Mouse (Mus musculus) ES-E14 (cell line): Measurements from ENCODE around the gene 4930595D18Rik. TPM values are rescaled to one million over a fixed set of nuclear protein-coding genes. Genes with fewer than 3 reads are reported as not detected.

ENCODE experiments used
- DNase-seq: peaks from one replicate; pipeline ENCODE4 v3.0.0-alpha.2; 2013; ENCODE audit warnings: low read depth, low spot score
- H3K27ac ChIP-seq: 2 replicates; pipeline ENCODE4 v1.5.1; 2012; ENCODE audit warnings: low read depth, mild to moderate bottlenecking, low read length, moderate library complexity, mixed read lengths; ENCODE audit not compliant: poor library complexity, insufficient read depth, severe bottlenecking
- H3K36me3 ChIP-seq: 2 replicates; pipeline ENCODE4 v1.6.1; 2012; ENCODE audit warnings: mild to moderate bottlenecking, low read length, moderate library complexity, mixed read lengths; ENCODE audit not compliant: control insufficient read depth, poor library complexity, insufficient read depth, severe bottlenecking
- H3K4me1 ChIP-seq, 2 experiments: fragments of 150-350 bp in 1 of 2; sonication (generic) in 1 of 2; 2 replicates each; pipeline ENCODE4 v1.6.1; 2012; ENCODE audit warnings: low read length in 2 of 2, mild to moderate bottlenecking in 1 of 2, mixed read lengths in 1 of 2; ENCODE audit not compliant: control insufficient read depth in 2 of 2, insufficient read depth in 2 of 2, poor library complexity in 1 of 2
- H3K4me3 ChIP-seq, 2 experiments: fragments of 150-350 bp in 1 of 2; sonication (generic) in 1 of 2; 2 replicates each; pipeline ENCODE4 v1.5.1; 2012; ENCODE audit warnings: low read length in 2 of 2, low read depth in 1 of 2, mild to moderate bottlenecking in 1 of 2, mixed read lengths in 1 of 2; ENCODE audit not compliant: insufficient read depth in 1 of 2, poor library complexity in 1 of 2, severe bottlenecking in 1 of 2
- H3K9ac ChIP-seq: 2 replicates; pipeline ENCODE4 v1.6.1; 2012; ENCODE audit warnings: low read depth, mild to moderate bottlenecking, low read length, mixed read lengths; ENCODE audit not compliant: poor library complexity, insufficient read depth, severe bottlenecking
- H3K9me3 ChIP-seq: fragments of 150-350 bp; sonication (generic); 2 replicates; pipeline ENCODE4 v1.6.1; 2012; ENCODE audit warnings: low read depth, mild to moderate bottlenecking, low read length; ENCODE audit not compliant: control insufficient read depth, insufficient read depth
- CHD2 ChIP-seq: IDR thresholded peaks from 2 replicates; pipeline ENCODE4 v1.6.1; 2014; ENCODE audit warnings: mild to moderate bottlenecking, low read depth, low read length, inconsistent platforms
- HCFC1 ChIP-seq: IDR thresholded peaks from 2 replicates; pipeline ENCODE4 v1.6.1; 2012; ENCODE audit warnings: low read length, inconsistent platforms, borderline replicate concordance; ENCODE audit not compliant: insufficient read depth
- MAFK ChIP-seq: IDR thresholded peaks from 2 replicates; pipeline ENCODE4 v1.6.1; 2014; ENCODE audit warnings: mild to moderate bottlenecking, low read depth, low read length, inconsistent platforms; ENCODE audit not compliant: insufficient read depth
- ZC3H11A ChIP-seq: IDR thresholded peaks from 2 replicates; pipeline ENCODE4 v1.6.1; 2012; ENCODE audit warnings: low read depth, mild to moderate bottlenecking, inconsistent platforms, low read length, borderline replicate concordance
- ZNF384 ChIP-seq: IDR thresholded peaks from 2 replicates; pipeline ENCODE4 v1.6.1; 2012; ENCODE audit warnings: low read depth, low read length, inconsistent platforms
- in situ Hi-C, 2 experiments: fragments of 600-800 bp; cut with MboI; formaldehyde crosslinking; loops; one replicate each; pipeline ENCODE4 v1.15.1; 2025; ENCODE audit warnings: low sequenced_read_pairs in 2 of 2, inconsistent platforms in 1 of 2; ENCODE audit not compliant: unreplicated experiment in 2 of 2
- total RNA-seq: library from RNA; depleted of rRNA; stranded (reverse); fragments of 300-350 nt; gene quantifications from 2 replicates; pipeline ENCODE4 v1.2.3, GENCODE M21; 2012

Gene 4930595D18Rik
- total RNA-seq, 1 experiment, result not detected

- peaks cover 0 to 9% of the 10 kb centered on the region in 2 experiments; a peak in 2 of 4 replicates for H3K4me1 ChIP-seq
- no peak for TF ChIP-seq ZNF384
- TF ChIP-seq CHD2, result no peak
- TF ChIP-seq MAFK, result no peak
- no peak for TF ChIP-seq HCFC1
- no peak for TF ChIP-seq ZC3H11A
- no peak overlapping the region for H3K4me3 ChIP-seq
- in situ Hi-C loops, result no loop called here
- no peak for DNase-seq
- no peak overlapping the region for H3K27ac ChIP-seq
- no peaks in the 10 kb centered on the region for H3K9me3 ChIP-seq
- no peaks in the 10 kb centered on the region for H3K36me3 ChIP-seq
- H3K9ac ChIP-seq, result no peak overlapping the region
Observed at GRCm38 (mm10) chr12:111190355-111190754, 6.1 kb upstream of the 4930595D18Rik start.

GRCm38 (mm10) chr12:111188295-111188694 lies 4.0 kb upstream of the 4930595D18Rik start:
- TF ChIP-seq MAFK (no peak), HCFC1 (no peak), ZC3H11A (no peak), ZNF384 (no peak), CHD2 (no peak)
- H3K4me3 ChIP-seq, result no peak overlapping the region
- peaks cover 0 to 8% of the 10 kb centered on the region in 2 experiments; a peak in 2 of 4 replicates for H3K4me1 ChIP-seq
- in situ Hi-C loops, result no loop called here
- H3K9me3 ChIP-seq, result no peaks in the 10 kb centered on the region
- DNase-seq, result no peak
- no peaks in the 10 kb centered on the region for H3K36me3 ChIP-seq
- no peak overlapping the region for H3K27ac ChIP-seq
- no peak overlapping the region for H3K9ac ChIP-seq

- peaks cover 0 to 8% of the 10 kb centered on the region in 2 experiments; a peak in 2 of 4 replicates for H3K4me1 ChIP-seq
- no peak overlapping the region for H3K9ac ChIP-seq
- H3K27ac ChIP-seq, result no peak overlapping the region
- no peaks in the 10 kb centered on the region for H3K9me3 ChIP-seq
- no peak for DNase-seq
- no peaks in the 10 kb centered on the region for H3K36me3 ChIP-seq
- in situ Hi-C loops, result no loop called here
- H3K4me3 ChIP-seq, result no peak overlapping the region
- no peak for TF ChIP-seq CHD2
- TF ChIP-seq MAFK, result no peak
- TF ChIP-seq ZC3H11A, result no peak
- TF ChIP-seq HCFC1, result no peak
- no peak for TF ChIP-seq ZNF384
Observed at GRCm38 (mm10) chr12:111186986-111187385, 2.7 kb upstream of the 4930595D18Rik start.

- Histone ChIP-seq H3K4me3 (no peak overlapping the region), H3K36me3 (no peaks in the 10 kb centered on the region), H3K9me3 (no peaks in the 10 kb centered on the region), H3K9ac (no peak overlapping the region), H3K27ac (no peak overlapping the region), H3K4me1 (no peaks in the 10 kb centered on the region)
- in situ Hi-C loops, result no loop called here
- no peak for TF ChIP-seq ZC3H11A
- TF ChIP-seq MAFK, result no peak
- TF ChIP-seq CHD2, result no peak
- no peak for TF ChIP-seq ZNF384
- TF ChIP-seq HCFC1, result no peak
- DNase-seq, result no peak
Observed at GRCm38 (mm10) chr12:111182378-111182777, 1.9 kb downstream of the 4930595D18Rik start.

GRCm38 (mm10) chr12:111181848-111182247 lies 2.4 kb downstream of the 4930595D18Rik start:
- H3K4me1 ChIP-seq, result no peaks in the 10 kb centered on the region
- no peak overlapping the region for H3K9ac ChIP-seq
- no peak overlapping the region for H3K4me3 ChIP-seq
- TF ChIP-seq HCFC1, result no peak
- no peak for TF ChIP-seq ZC3H11A
- no peak for TF ChIP-seq ZNF384
- TF ChIP-seq MAFK, result no peak
- no peak for TF ChIP-seq CHD2
- in situ Hi-C loops, result no loop called here
- no peak overlapping the region for H3K27ac ChIP-seq
- H3K9me3 ChIP-seq, result no peaks in the 10 kb centered on the region
- no peaks in the 10 kb centered on the region for H3K36me3 ChIP-seq
- DNase-seq, result no peak
